Mouse (Mus musculus): ENCODE measurements around the gene Gadd45g. TPM values are rescaled to one million over a fixed set of nuclear protein-coding genes. Genes with fewer than 3 reads are reported as not detected.

Gadd45g gene
- total RNA-seq (2022): 10 to 100 TPM; 18.1 to 74.5 (median 34.4) TPM

GRCm38 (mm10) chr13:51846301-51846867 lies at the start of gene Gadd45g:
TSS of gene Gadd45g (plus strand) at chr13:51846678.
- DNase-seq (ENCODE audit: low spot score in 2 of 2): peak; percentile 92

- no peak for DNase-seq (ENCODE audit: low spot score in 2 of 2)
Observed at GRCm38 (mm10) chr13:51797899-51798746, 48.4 kb upstream of the Gadd45g start.

DNA sequence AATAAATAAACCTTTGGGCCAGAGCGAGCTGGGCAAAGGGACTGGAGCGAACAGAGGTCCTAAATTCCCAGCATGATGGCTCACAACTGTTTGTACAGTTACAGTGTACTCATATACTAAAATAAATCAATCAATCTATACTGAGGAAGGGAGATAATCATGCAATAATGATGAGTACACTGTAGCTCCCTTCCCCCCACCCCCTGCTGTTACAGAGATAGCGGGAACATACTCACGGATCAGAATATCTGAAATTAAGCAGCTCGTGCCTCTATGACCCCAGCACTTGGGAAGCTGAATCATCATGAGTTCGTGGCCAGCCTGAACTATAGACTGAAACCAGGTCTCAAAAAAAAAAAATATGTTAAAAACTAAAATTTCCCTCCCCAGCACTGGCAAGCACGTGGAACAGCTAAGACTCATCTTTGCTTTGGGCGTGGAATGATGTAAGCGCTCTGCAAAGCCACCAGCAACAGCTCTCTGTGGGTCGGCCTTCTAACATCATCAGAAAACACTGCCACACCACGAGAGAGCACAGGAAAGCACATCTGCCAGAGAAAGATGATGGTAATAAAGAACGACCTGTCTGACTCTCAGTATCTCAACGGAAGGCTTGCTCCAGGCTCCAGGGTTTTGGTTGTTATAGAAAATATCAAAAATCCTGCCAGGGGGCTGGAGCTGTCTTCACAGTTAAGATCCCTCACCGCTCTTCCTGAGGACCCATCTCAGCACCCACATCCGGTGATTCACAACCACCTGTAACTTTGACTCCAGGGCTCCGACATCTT lies 46.5 kb upstream of the Gadd45g start:
- no peak for DNase-seq (ENCODE audit: low spot score in 2 of 2)

- DNase-seq (ENCODE audit: low spot score in 2 of 2): no peak
Observed at GRCm38 (mm10) chr13:51800921-51801320, 45.6 kb upstream of the Gadd45g start.

DNA sequence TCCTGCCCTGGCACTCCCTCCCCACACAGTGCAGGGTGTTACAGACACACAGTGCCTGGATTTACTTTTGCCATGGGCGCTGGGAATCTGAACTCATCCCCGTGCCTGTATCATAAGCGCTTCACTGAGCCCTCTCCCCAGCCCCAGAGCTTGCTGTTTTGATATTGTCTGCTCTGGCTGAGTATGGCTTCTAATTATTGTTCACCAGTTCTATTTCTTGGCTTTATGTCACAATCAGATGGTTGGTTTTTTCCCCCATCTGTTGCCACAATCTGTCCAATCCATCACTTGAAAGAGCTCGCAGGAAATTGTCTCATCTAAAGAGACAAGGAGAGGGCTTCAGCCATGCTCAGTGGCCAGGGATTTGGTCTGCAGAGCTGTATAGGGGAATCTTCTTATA lies 40.8 kb upstream of the Gadd45g start:
- DNase-seq (ENCODE audit: low spot score in 2 of 2): no peak

DNA sequence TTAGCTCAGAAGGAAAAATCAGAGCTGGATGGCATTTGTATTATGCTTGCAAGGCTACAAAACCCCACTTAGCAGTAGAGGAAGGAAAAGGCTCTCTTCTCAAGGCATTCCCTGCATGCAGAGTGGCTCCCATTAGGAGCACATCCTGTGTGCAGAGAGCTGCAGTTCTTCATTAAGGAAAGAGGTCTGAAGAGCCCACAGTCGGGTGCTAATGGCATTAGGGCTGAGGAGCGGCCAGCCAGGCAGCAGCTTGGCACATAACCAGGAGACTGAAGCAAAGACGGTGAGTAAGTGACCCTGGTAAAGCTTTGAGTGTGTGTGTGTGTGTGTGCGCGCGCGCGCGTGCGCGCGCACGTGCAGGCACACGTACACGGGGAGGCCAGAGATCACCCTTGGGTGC lies 40.3 kb upstream of the Gadd45g start:
- no peak for DNase-seq (ENCODE audit: low spot score in 2 of 2)

DNA sequence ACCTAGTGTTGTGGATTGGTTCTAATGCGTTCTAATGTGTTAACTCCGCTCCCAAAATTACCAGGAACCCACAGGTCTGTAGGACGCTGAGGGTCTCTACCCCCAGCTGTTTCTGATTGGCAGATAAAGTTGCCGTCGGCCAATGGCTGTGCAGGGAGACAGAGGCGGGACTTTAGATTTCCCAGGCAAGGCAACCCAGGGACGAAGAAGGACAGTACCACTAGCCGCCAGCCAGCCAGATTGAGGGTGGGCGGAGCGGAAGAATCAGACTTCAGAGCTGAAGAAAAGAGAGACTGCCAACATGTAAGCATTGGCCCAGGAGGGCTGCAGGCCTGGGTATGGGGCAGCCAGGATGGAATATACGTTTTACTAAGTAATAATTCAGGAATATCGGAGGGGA lies 38.3 kb upstream of the Gadd45g start:
- no peak for DNase-seq (ENCODE audit: low spot score in 2 of 2)

DNA sequence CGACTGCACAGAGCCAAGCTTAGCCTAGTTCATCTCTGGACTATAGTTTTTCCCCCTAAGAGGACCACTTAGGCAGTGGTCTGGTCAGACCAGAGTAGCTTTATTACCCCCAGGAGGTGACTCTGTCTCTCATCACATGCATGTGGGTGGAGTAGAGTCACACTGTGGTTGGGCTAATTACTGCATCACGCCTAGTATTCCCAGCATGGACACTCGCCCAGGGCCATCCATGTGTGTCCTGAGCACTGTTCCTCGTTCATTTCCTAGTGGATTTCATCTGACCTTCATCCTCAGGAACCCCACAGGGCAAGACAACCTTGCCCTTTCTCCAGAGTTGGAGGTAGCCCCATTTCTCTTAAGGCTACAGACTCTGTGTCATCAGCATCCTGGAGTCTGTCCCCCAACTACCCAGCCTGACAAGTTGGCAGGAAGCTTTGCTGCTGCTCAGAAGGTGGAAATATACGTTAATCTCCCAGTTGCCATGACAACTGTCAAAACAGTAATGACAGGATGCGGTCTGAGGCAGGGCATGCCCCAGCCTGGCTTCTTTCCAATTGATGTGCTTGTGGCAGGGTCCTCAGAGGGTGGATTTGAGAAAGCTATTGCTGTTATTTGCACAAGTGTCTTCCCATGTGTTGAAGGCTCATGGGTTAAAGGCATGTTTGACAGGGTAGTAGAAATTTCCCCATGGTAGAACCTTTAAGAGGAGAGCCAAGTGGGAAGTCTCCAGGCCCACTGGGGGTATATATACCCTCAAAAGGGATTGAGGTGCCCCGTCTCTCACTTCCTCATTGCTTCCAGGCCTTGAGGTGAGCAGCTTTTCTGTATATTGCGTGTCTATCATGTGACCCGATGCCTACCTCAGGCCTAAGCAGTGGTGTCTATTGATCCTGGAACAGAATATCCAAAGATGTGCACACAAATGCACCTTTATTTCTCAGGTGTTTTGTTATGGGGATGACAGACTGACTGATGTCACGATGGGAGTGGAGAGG lies 32.6 kb upstream of the Gadd45g start:
- DNase-seq (ENCODE audit: low spot score in 2 of 2): no peak

- DNase-seq (ENCODE audit: low spot score in 2 of 2): no peak
Observed at GRCm38 (mm10) chr13:51814646-51815045, 31.8 kb upstream of the Gadd45g start.

- DNase-seq (ENCODE audit: low spot score in 2 of 2): no peak
Observed at GRCm38 (mm10) chr13:51815865-51816504, 30.5 kb upstream of the Gadd45g start.

DNA sequence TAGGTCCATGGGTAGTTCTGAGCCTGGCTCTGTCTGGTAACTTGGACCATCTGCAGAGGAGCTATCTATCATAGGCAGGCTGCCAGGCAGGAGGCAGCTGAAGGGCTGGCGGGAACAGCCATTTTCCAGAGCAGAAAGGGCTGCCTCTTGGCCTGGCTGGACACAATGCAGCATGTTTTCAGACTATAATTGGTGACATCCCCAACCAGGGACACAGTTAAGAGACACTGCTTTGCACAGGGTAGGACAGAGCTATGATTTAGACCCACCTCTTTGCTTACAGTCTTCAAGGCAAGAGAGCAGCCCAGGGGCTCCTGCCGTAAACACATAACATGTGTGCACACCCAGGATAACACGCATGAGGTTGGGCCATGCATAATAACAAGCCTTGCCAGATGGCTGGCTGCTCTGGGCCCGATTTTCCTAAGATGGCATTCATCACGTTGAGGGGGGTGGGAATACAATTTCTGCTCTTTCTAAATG lies 29.9 kb upstream of the Gadd45g start:
- DNase-seq (ENCODE audit: low spot score in 2 of 2): no peak

DNA sequence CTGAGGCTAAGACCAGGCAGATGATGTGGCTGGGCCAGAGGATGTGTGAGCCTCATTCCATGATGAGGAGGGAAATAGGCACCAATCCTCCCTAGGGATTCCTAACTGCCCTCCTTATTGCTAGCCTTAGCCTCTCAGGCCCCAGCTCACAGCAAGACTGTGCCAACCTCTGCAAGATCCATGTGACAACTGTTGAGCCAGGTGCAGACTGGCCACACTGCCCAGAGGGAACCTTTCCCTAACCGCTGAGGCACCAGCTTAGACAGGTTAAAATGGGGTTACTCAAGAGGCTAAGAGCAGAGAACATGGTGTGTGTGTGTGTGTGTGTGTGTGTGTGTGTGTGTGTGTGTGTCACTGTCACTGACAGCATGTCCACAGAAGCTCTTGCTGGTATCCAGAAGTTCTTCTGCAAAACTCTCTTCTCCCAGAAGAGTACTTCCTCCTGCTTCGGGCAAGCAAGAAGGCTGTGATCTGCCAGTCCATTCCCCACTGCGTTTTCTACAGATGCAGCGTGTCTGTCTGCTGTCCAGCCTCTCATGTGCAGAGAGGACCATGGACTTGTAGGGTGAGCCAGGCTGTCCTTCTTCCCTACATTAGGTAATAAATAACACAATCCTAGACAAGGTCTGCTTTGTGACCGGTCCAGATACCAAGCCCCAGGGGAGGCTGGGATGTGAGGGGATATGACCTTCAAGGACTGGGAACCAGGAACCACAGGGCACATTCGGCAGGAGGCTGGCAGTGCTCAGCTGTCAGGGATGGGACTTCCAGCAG lies 28.1 kb upstream of the Gadd45g start:
- DNase-seq (ENCODE audit: low spot score in 2 of 2): no peak

DNA sequence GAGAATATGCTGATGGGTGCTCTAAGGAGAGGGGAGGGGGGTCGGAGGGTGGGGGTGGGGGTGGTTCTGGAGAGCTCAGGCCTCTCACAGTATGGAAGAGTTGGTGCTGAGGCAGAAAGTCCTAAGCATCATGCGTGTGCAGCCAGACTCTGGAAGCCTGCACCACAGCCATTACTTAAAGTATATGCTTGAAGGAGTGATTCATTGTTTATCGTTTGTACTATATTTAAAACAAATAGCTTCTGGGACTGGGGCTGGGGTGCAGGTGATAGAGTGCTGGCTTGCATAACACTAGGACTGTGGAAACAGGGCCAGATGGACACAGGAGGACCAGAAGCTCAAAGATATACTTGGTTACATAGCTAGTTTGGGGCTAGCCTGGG lies 27.5 kb upstream of the Gadd45g start:
- no peak for DNase-seq (ENCODE audit: low spot score in 2 of 2)

GRCm38 (mm10) chr13:51819351-51819750 lies 27.1 kb upstream of the Gadd45g start:
- no peak for DNase-seq (ENCODE audit: low spot score in 2 of 2)

DNA sequence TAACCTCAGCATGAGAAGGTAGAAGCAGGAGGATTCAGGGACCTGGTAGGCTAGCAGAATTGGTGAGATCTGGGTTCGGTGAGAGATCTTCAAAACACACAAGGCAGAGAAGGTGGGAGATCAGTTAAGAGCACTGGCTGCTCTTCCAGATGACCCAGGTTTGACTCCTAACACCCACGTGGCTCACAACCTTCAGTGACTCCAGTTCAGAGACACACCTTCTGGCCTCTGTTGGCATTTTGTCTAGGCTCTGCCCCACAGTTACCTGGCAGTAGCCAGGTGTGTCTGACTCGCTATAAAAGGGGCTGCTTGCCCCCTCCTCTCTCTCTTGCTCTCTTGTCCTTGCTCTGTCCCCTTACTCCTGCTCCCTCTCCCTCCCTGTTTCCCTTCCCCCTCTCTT lies 24.5 kb upstream of the Gadd45g start:
- no peak for DNase-seq (ENCODE audit: low spot score in 2 of 2)

DNA sequence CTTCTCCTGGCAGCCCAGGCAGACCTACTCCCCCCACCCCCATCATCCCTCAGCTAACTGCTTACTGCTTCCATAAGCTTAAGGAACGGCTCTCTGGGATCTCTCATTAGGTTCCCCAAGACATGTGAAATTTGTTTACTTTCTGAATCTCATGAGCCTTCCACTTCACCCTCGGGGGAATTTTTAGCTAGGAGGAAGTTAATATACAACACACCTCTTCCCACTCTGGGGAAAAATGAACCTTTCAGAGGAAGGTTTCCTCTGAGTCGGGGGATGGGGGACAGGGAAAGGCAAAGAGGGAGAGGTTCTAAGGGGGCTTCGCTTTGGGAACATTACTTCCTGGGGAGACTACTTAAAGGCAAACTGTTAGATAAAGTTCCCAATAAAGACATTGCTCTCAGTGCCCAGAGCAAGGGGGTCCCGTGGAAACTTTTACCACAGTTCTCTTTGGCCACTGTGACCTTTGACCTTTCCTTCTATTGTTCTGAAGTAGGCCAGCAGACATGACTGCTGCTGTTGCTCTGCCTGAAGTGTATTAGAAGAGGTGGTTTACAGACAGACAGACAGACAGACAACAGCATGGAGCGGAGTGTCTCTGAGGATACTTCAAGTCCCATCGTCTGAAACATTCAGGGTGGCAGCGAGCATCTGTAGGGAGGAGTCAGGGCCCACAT lies 22.5 kb upstream of the Gadd45g start:
- DNase-seq (ENCODE audit: low spot score in 2 of 2): no peak

DNA sequence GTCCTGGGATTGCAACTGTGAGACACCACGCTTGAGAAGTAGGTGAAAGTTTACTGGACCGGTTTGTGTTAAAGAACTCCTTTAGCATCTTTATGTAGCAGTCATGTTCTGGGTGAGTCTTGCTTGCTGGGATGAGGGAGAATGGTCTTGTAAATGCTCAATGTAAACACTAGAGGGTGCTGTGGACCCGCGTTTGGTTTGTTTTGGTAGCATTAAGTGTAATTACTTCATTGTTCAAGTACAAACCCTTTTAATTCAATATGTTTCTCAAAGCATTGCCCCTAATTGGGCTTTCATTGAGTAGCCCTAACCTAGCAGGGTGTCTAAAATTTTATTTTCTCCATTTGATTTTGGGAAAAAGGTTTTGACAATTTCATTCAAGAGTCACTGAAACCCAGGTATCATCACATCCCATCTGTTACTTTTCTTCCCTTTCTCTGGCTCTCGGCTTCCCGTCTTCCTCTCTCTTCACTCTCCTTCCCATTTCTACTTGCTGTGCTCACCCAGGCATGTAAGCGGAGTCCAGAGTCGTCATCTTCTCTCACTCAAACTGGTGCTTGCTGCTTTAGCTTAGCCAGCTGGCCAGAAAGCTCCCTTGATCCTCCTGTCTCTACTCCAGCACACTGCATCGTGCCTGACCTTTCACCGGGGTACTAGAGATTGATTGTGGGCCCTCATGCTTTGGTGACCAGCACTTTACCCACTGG lies 15.6 kb upstream of the Gadd45g start:
- DNase-seq (ENCODE audit: low spot score in 2 of 2): no peak

GRCm38 (mm10) chr13:51832491-51832890 lies 14.0 kb upstream of the Gadd45g start:
- DNase-seq (ENCODE audit: low spot score in 2 of 2): no peak
